Mouse (Mus musculus): ENCODE data around the gene Cgnl1. TPM values are rescaled to one million over a fixed set of nuclear protein-coding genes. Genes with fewer than 3 reads are reported as not detected.
A peak's percentile ranks its signal among the peaks of the same experiment; 100 is the strongest.

The Cgnl1 gene
- polyA plus RNA-seq, 1 experiment from 2014 or later: 9.8 TPM

GRCm38 (mm10) chr9:71667616-71668015 lies 103.8 kb downstream of the Cgnl1 start:
- H3K9me3 ChIP-seq (ENCODE audit: control insufficient read depth, low read length): no peaks in the 10 kb centered on the region
- 36% methylated on average over 5 of the region's 5 CpGs for WGBS
- no peaks in the 10 kb centered on the region for H3K27me3 ChIP-seq (replicated peaks; ENCODE audit: control insufficient read depth, insufficient read depth, low read length)
- H3K27ac ChIP-seq (ENCODE audit: low read depth): peak overlapping the region; percentile 22; the same call in 1 of the 2 replicates
- DNase-seq (ENCODE audit: low spot score) (no peak), ATAC-seq (replicated peaks; ENCODE audit: low FRiP score, low TSS enrichment, low read depth) (no peak)
- no peak overlapping the region for H3K4me2 ChIP-seq (ENCODE audit: low read length)
- peaks cover 29% of the 10 kb centered on the region for H3K4me1 ChIP-seq (replicated peaks; ENCODE audit: control insufficient read depth, insufficient read depth, low read length)
- H3K9ac ChIP-seq (ENCODE audit: low read length): no peak overlapping the region
- H3K4me3 ChIP-seq (ENCODE audit: low read depth, low read length): no peak overlapping the region
- H3K36me3 ChIP-seq (ENCODE audit: control insufficient read depth, insufficient read depth, low read length): no peaks in the 10 kb centered on the region

- WGBS: 35% methylated on average over 6 of the region's 6 CpGs
- Histone ChIP-seq H3K4me1 (replicated peaks; ENCODE audit: control insufficient read depth, insufficient read depth, low read length) (peaks cover 29% of the 10 kb centered on the region), H3K36me3 (ENCODE audit: control insufficient read depth, insufficient read depth, low read length) (no peaks in the 10 kb centered on the region), H3K27me3 (replicated peaks; ENCODE audit: control insufficient read depth, insufficient read depth, low read length) (no peaks in the 10 kb centered on the region), H3K4me3 (ENCODE audit: low read depth, low read length) (no peak overlapping the region), H3K27ac (ENCODE audit: low read depth) (peak overlapping the region; percentile 44; the same call in 1 of the 2 replicates), H3K4me2 (ENCODE audit: low read length) (no peak overlapping the region), H3K9ac (ENCODE audit: low read length) (no peak overlapping the region), H3K9me3 (ENCODE audit: control insufficient read depth, low read length) (no peaks in the 10 kb centered on the region)
- DNase-seq (ENCODE audit: low spot score) (no peak), ATAC-seq (replicated peaks; ENCODE audit: low FRiP score, low TSS enrichment, low read depth) (no peak)
Measured at GRCm38 (mm10) chr9:71666432-71666831, 105.0 kb downstream of the Cgnl1 start.

- Histone ChIP-seq H3K9ac (ENCODE audit: low read length) (no peak overlapping the region), H3K9me3 (ENCODE audit: control insufficient read depth, low read length) (no peaks in the 10 kb centered on the region), H3K36me3 (ENCODE audit: control insufficient read depth, insufficient read depth, low read length) (no peaks in the 10 kb centered on the region), H3K4me3 (ENCODE audit: low read depth, low read length) (no peak overlapping the region), H3K4me1 (replicated peaks; ENCODE audit: control insufficient read depth, insufficient read depth, low read length) (peaks cover 34% of the 10 kb centered on the region), H3K4me2 (ENCODE audit: low read length) (no peak overlapping the region), H3K27ac (ENCODE audit: low read depth) (no peak overlapping the region), H3K27me3 (replicated peaks; ENCODE audit: control insufficient read depth, insufficient read depth, low read length) (no peaks in the 10 kb centered on the region)
- DNase-seq (ENCODE audit: low spot score) (no peak), ATAC-seq (replicated peaks; ENCODE audit: low FRiP score, low TSS enrichment, low read depth) (no peak)
- WGBS: 69% methylated on average over 3 of the region's 3 CpGs
Measured at GRCm38 (mm10) chr9:71665493-71665892, 105.9 kb downstream of the Cgnl1 start.

- H3K9me3 ChIP-seq (ENCODE audit: control insufficient read depth, low read length): no peaks in the 10 kb centered on the region
- no peak overlapping the region for H3K27ac ChIP-seq (ENCODE audit: low read depth)
- H3K36me3 ChIP-seq (ENCODE audit: control insufficient read depth, insufficient read depth, low read length): no peaks in the 10 kb centered on the region
- no peak overlapping the region for H3K9ac ChIP-seq (ENCODE audit: low read length)
- no peak for DNase-seq (ENCODE audit: low spot score)
- no peak for ATAC-seq (replicated peaks; ENCODE audit: low FRiP score, low TSS enrichment, low read depth)
- 94% methylated on average over 3 of the region's 3 CpGs for WGBS
- peaks cover 36% of the 10 kb centered on the region for H3K4me1 ChIP-seq (replicated peaks; ENCODE audit: control insufficient read depth, insufficient read depth, low read length)
- H3K4me3 ChIP-seq (ENCODE audit: low read depth, low read length): no peak overlapping the region
- no peaks in the 10 kb centered on the region for H3K27me3 ChIP-seq (replicated peaks; ENCODE audit: control insufficient read depth, insufficient read depth, low read length)
- no peak overlapping the region for H3K4me2 ChIP-seq (ENCODE audit: low read length)
Measured at GRCm38 (mm10) chr9:71664855-71665254, 106.5 kb downstream of the Cgnl1 start.

GRCm38 (mm10) chr9:71663421-71664217 lies 107.8 kb downstream of the Cgnl1 start:
- Histone ChIP-seq H3K27me3 (replicated peaks; ENCODE audit: control insufficient read depth, insufficient read depth, low read length) (no peaks in the 10 kb centered on the region), H3K4me2 (ENCODE audit: low read length) (no peak overlapping the region), H3K9ac (ENCODE audit: low read length) (no peak overlapping the region), H3K27ac (ENCODE audit: low read depth) (peak overlapping the region; percentile 0; the same call in 1 of the 2 replicates), H3K4me3 (ENCODE audit: low read depth, low read length) (no peak overlapping the region), H3K9me3 (ENCODE audit: control insufficient read depth, low read length) (no peaks in the 10 kb centered on the region), H3K4me1 (replicated peaks; ENCODE audit: control insufficient read depth, insufficient read depth, low read length) (peaks cover 36% of the 10 kb centered on the region), H3K36me3 (ENCODE audit: control insufficient read depth, insufficient read depth, low read length) (no peaks in the 10 kb centered on the region)
- 57% methylated on average over 11 of the region's 11 CpGs for WGBS
- no peak for ATAC-seq (replicated peaks; ENCODE audit: low FRiP score, low TSS enrichment, low read depth)
- no peak for DNase-seq (ENCODE audit: low spot score)

- Histone ChIP-seq H3K27ac (ENCODE audit: low read depth) (peak overlapping the region; percentile 8; the same call in 1 of the 2 replicates), H3K27me3 (replicated peaks; ENCODE audit: control insufficient read depth, insufficient read depth, low read length) (no peaks in the 10 kb centered on the region), H3K4me1 (replicated peaks; ENCODE audit: control insufficient read depth, insufficient read depth, low read length) (peaks cover 14% of the 10 kb centered on the region), H3K4me3 (ENCODE audit: low read depth, low read length) (no peak overlapping the region), H3K4me2 (ENCODE audit: low read length) (no peak overlapping the region), H3K9me3 (ENCODE audit: control insufficient read depth, low read length) (peaks cover 4% of the 10 kb centered on the region; the same call in 1 of the 2 replicates), H3K9ac (ENCODE audit: low read length) (no peak overlapping the region), H3K36me3 (ENCODE audit: control insufficient read depth, insufficient read depth, low read length) (no peaks in the 10 kb centered on the region)
- WGBS: 31% methylated on average over 9 of the region's 9 CpGs
- ATAC-seq (replicated peaks; ENCODE audit: low FRiP score, low TSS enrichment, low read depth): no peak
- DNase-seq (ENCODE audit: low spot score): no peak
Measured at GRCm38 (mm10) chr9:71660540-71660939, 110.9 kb downstream of the Cgnl1 start.

GRCm38 (mm10) chr9:71659681-71660080 lies 111.7 kb downstream of the Cgnl1 start:
- DNase-seq (ENCODE audit: low spot score) (no peak), ATAC-seq (replicated peaks; ENCODE audit: low FRiP score, low TSS enrichment, low read depth) (no peak)
- Histone ChIP-seq H3K4me3 (ENCODE audit: low read depth, low read length) (no peak overlapping the region), H3K36me3 (ENCODE audit: control insufficient read depth, insufficient read depth, low read length) (peaks cover 2% of the 10 kb centered on the region; the same call in 1 of the 2 replicates), H3K9ac (ENCODE audit: low read length) (no peak overlapping the region), H3K9me3 (ENCODE audit: control insufficient read depth, low read length) (peaks cover 4% of the 10 kb centered on the region; the same call in 1 of the 2 replicates), H3K27ac (ENCODE audit: low read depth) (no peak overlapping the region), H3K4me2 (ENCODE audit: low read length) (no peak overlapping the region), H3K27me3 (replicated peaks; ENCODE audit: control insufficient read depth, insufficient read depth, low read length) (no peaks in the 10 kb centered on the region), H3K4me1 (replicated peaks; ENCODE audit: control insufficient read depth, insufficient read depth, low read length) (peaks cover 11% of the 10 kb centered on the region)
- 70% methylated on average over 5 of the region's 5 CpGs for WGBS

GRCm38 (mm10) chr9:71657199-71657598 lies 114.2 kb downstream of the Cgnl1 start:
- peaks cover 4% of the 10 kb centered on the region; the same call in 1 of the 2 replicates for H3K9me3 ChIP-seq (ENCODE audit: control insufficient read depth, low read length)
- H3K4me1 ChIP-seq (replicated peaks; ENCODE audit: control insufficient read depth, insufficient read depth, low read length): peaks cover 6% of the 10 kb centered on the region
- no peak overlapping the region for H3K9ac ChIP-seq (ENCODE audit: low read length)
- no peak overlapping the region for H3K4me3 ChIP-seq (ENCODE audit: low read depth, low read length)
- no peaks in the 10 kb centered on the region for H3K27me3 ChIP-seq (replicated peaks; ENCODE audit: control insufficient read depth, insufficient read depth, low read length)
- WGBS: 90% methylated on average over 1 of the region's 1 CpGs
- no peak overlapping the region for H3K4me2 ChIP-seq (ENCODE audit: low read length)
- ATAC-seq (replicated peaks; ENCODE audit: low FRiP score, low TSS enrichment, low read depth) (no peak), DNase-seq (ENCODE audit: low spot score) (no peak)
- H3K36me3 ChIP-seq (ENCODE audit: control insufficient read depth, insufficient read depth, low read length): peaks cover 2% of the 10 kb centered on the region; the same call in 1 of the 2 replicates
- no peak overlapping the region for H3K27ac ChIP-seq (ENCODE audit: low read depth)

GRCm38 (mm10) chr9:71654861-71655260 lies 116.5 kb downstream of the Cgnl1 start:
- no peak overlapping the region for H3K4me3 ChIP-seq (ENCODE audit: low read depth, low read length)
- peaks cover 4% of the 10 kb centered on the region; the same call in 1 of the 2 replicates for H3K9me3 ChIP-seq (ENCODE audit: control insufficient read depth, low read length)
- H3K4me1 ChIP-seq (replicated peaks; ENCODE audit: control insufficient read depth, insufficient read depth, low read length): no peaks in the 10 kb centered on the region
- ATAC-seq (replicated peaks; ENCODE audit: low FRiP score, low TSS enrichment, low read depth): no peak
- no peak overlapping the region for H3K4me2 ChIP-seq (ENCODE audit: low read length)
- 74% methylated on average over 3 of the region's 3 CpGs for WGBS
- no peak overlapping the region for H3K9ac ChIP-seq (ENCODE audit: low read length)
- H3K36me3 ChIP-seq (ENCODE audit: control insufficient read depth, insufficient read depth, low read length): peaks cover 2% of the 10 kb centered on the region; the same call in 1 of the 2 replicates
- no peak overlapping the region for H3K27ac ChIP-seq (ENCODE audit: low read depth)
- no peak for DNase-seq (ENCODE audit: low spot score)
- H3K27me3 ChIP-seq (replicated peaks; ENCODE audit: control insufficient read depth, insufficient read depth, low read length): no peaks in the 10 kb centered on the region

Data from intestine, embryonic 14.5 days (tissue).